Mouse (Mus musculus) splenic B cell, adult 2 months (primary cell): ENCODE results near the gene Rnf38.
A peak's percentile ranks its signal among the peaks of the same experiment; 100 is the strongest.

Experiments used
- DNase-seq: peaks from one replicate; pipeline ENCODE4 v3.0.0-alpha.2; 2011; ENCODE audit warnings: low read depth, low spot score
- H3K27me3 ChIP-seq: 2 replicates; pipeline ENCODE4 v1.6.1; 2012; ENCODE audit warnings: mild to moderate bottlenecking, low read length, moderate library complexity, mixed read lengths; ENCODE audit not compliant: control insufficient read depth, poor library complexity, insufficient read depth, severe bottlenecking
- H3K36me3 ChIP-seq: 2 replicates; pipeline ENCODE4 v1.6.1; 2012; ENCODE audit warnings: mild to moderate bottlenecking, low read length, moderate library complexity, mixed read lengths; ENCODE audit not compliant: control insufficient read depth, poor library complexity, insufficient read depth, severe bottlenecking

Rnf38 gene

GRCm38 (mm10) chr4:44233713-44234003 lies at the start of gene Rnf38:
Gene Rnf38 (minus strand): TSS chr4:44233789.
- no peaks in the 10 kb centered on the region for H3K36me3 ChIP-seq
- DNase-seq = no peak
- H3K27me3 ChIP-seq = no peaks in the 10 kb centered on the region

GRCm38 (mm10) chr4:44281597-44282265 lies 48.1 kb upstream of the Rnf38 start:
- DNase-seq = no peak

GRCm38 (mm10) chr4:44271134-44271533 lies 37.5 kb upstream of the Rnf38 start:
- Histone ChIP-seq H3K27me3 (no peaks in the 10 kb centered on the region), H3K36me3 (no peaks in the 10 kb centered on the region)
- DNase-seq = no peak

More at GRCm38 (mm10) chr4:44281597-44282265, 48.1 kb upstream of the Rnf38 start:
- Histone ChIP-seq H3K27me3 (no peaks in the 10 kb centered on the region), H3K36me3 (no peaks in the 10 kb centered on the region)

GRCm38 (mm10) chr4:44269376-44269817 lies 35.8 kb upstream of the Rnf38 start:
- H3K36me3 ChIP-seq = no peaks in the 10 kb centered on the region
- H3K27me3 ChIP-seq = no peaks in the 10 kb centered on the region
- DNase-seq = no peak

GRCm38 (mm10) chr4:44267437-44267836 lies 33.8 kb upstream of the Rnf38 start:
- Histone ChIP-seq H3K36me3 (no peaks in the 10 kb centered on the region), H3K27me3 (no peaks in the 10 kb centered on the region)
- no peak for DNase-seq

DNA sequence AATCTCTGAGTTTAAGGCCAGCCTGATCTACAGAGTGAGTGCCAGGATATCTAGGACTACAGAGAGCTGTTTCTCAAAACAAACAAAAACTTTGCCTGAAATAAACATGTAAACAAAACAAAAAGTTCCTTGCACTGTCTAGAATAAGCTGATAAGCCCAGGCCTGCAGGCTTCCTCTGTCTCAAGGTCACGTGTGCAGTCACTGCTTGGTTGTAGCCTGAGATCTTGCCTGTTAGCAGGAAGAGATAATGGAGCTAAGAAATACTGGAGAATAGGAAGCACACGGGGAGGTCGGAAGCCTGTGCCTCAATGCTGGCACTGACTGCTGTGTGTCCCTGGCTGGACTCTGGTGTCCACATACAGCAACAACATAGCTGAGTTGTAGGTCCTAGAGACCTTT lies 31.9 kb upstream of the Rnf38 start:
- Histone ChIP-seq H3K36me3 (no peaks in the 10 kb centered on the region), H3K27me3 (no peaks in the 10 kb centered on the region)
- DNase-seq = no peak

DNA sequence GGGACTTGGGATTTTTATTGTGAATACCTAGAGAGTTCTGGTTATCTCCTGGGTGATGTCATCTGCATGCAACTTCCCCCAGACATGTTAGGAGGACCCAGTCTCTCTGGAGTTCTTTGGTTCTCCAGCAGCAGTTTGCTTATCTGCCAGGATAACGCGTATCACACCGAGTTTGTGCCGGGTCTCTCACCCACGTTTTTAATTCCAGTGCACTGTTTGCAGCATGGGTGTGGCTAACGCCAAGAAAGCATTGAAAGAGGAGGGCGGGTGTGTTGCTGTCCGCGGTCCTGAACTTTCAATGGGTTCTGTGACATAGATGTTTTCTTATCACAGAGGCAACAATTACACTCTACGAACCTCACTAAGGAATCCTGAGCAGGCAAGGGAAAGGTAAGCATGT lies 26.7 kb upstream of the Rnf38 start:
- no peaks in the 10 kb centered on the region for H3K36me3 ChIP-seq
- H3K27me3 ChIP-seq = no peaks in the 10 kb centered on the region
- DNase-seq = peak; percentile 51

DNA sequence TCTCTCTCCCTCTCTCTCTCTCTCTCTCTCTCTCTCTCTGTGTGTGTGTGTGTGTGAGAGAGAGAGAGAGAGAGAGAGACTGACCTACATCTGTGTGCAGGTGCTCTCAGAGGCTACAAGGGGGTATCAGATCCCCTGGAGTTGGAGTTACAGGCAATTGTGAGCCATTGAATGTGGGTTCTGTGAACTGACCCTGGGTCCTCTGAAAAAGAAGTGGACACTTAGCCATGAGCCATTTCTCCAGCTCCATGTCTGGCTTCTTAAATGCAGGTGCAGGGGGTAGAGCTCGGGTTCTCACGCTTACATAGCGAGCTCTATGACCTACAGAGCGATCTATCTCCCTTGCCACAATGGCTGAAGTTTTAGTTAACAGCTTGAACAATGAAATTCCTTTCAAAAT lies 25.5 kb upstream of the Rnf38 start:
- DNase-seq = no peak
- no peaks in the 10 kb centered on the region for H3K36me3 ChIP-seq
- H3K27me3 ChIP-seq = no peaks in the 10 kb centered on the region

GRCm38 (mm10) chr4:44254579-44254978 lies 21.0 kb upstream of the Rnf38 start:
- H3K27me3 ChIP-seq = no peaks in the 10 kb centered on the region
- no peak for DNase-seq
- no peaks in the 10 kb centered on the region for H3K36me3 ChIP-seq

- no peak for DNase-seq
- no peaks in the 10 kb centered on the region for H3K27me3 ChIP-seq
- H3K36me3 ChIP-seq = no peaks in the 10 kb centered on the region
Observed at GRCm38 (mm10) chr4:44253191-44253590, 19.6 kb upstream of the Rnf38 start.

GRCm38 (mm10) chr4:44251966-44252916 lies 18.7 kb upstream of the Rnf38 start:
- Histone ChIP-seq H3K27me3 (no peaks in the 10 kb centered on the region), H3K36me3 (no peaks in the 10 kb centered on the region)
- DNase-seq = no peak

DNA sequence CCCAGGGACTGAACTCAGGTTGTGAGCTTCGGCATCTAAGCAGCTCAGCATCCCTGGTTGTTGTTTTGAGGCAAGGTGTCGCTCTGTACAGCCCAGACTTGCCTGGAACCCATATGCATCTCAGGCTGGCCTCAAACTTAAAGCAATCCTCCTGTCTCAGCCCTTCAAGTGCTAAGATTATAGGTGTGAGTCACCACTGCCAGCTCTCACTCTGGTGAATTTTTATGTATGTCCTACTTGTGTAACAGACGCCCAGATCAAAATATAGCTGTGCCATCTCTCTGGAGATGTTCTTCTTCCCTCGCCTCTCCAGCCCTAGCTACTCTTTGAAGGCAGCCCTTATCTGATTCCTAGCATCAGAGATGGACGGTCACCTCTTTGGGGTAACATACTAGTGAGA lies 17.9 kb upstream of the Rnf38 start:
- Histone ChIP-seq H3K36me3 (no peaks in the 10 kb centered on the region), H3K27me3 (no peaks in the 10 kb centered on the region)
- DNase-seq = no peak

GRCm38 (mm10) chr4:44249705-44250104 lies 16.1 kb upstream of the Rnf38 start:
- DNase-seq = no peak
- Histone ChIP-seq H3K36me3 (no peaks in the 10 kb centered on the region), H3K27me3 (no peaks in the 10 kb centered on the region)

- no peak for DNase-seq
- Histone ChIP-seq H3K27me3 (no peaks in the 10 kb centered on the region), H3K36me3 (no peaks in the 10 kb centered on the region)
Observed at GRCm38 (mm10) chr4:44247051-44247939, 13.7 kb upstream of the Rnf38 start.
